In the genomic region with DNA sequence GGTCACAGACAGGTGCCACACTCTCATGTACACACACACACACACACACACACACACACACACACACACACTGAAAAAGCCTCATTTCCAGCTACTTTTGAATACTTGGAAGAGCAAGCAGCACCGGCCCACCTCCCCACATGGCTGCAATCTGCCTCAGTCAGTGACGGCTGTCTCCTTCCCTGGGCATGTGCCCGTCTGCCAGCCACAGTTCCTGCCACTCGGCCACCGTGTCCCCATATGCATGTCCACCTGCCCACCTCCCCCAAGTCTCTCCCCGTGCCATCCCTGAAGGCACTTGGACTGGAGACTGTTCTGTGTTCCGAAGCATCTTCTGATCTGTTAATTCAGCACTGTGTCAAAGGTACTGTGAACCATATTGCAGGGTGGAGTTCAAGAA, we compare ENCODE assay signal across 16 mouse cellular contexts. TPM values are rescaled to one million over a fixed set of nuclear protein-coding genes. Genes with fewer than 3 reads are reported as not detected.
A peak's percentile ranks its signal among the peaks of the same experiment; 100 is the strongest.
DNase-seq lines count a peak whose midpoint lies in the region; ATAC-seq and TF ChIP-seq lines count a peak whose summit lies in the region.
"Had no signal": no experiment of that assay in that cellular context is flagged by ENCODE, and none has a peak within 500 bp of the region (broad histone marks: within the 10 kb centered on the region; RNA-seq: fewer than 3 reads in every experiment).

No protein-coding gene starts in this region.

- TF ChIP-seq CTCF in lung, adult 2 months (IDR thresholded peaks at IDR 0.05; ENCODE audit: insufficient read depth, low read length) = no peak

- H3K4me1 ChIP-seq in forebrain, embryonic 13.5 days = peaks cover 11% of the 10 kb centered on the region
- peaks cover 11% of the 10 kb centered on the region for H3K4me1 ChIP-seq in forebrain, embryonic 12.5 days
- no peaks in the 10 kb centered on the region for H3K4me1 ChIP-seq in lung, adult 2 months (ENCODE audit: control insufficient read depth, insufficient read depth, low read length)

- no peaks in the 10 kb centered on the region for H3K27me3 ChIP-seq in forebrain, embryonic 13.5 days
- no peaks in the 10 kb centered on the region for H3K27me3 ChIP-seq in forebrain, embryonic 12.5 days
- H3K27me3 ChIP-seq: limb, embryonic 15.5 days had no signal

- H3K27ac ChIP-seq in forebrain, embryonic 13.5 days = no peak overlapping the region
- no peak overlapping the region for H3K27ac ChIP-seq in forebrain, embryonic 12.5 days
- H3K27ac ChIP-seq: hindbrain, embryonic 10.5 days; limb, embryonic 15.5 days; macrophage had no signal

- peak; percentile 66 for DNase-seq in left cerebral cortex, postnatal 4 days
- DNase-seq in left cerebral cortex, adult 9 months (ENCODE audit: low spot score in 2 of 2) = no peak
- peak; percentile 48 to 61 for DNase-seq in cerebellum, postnatal 25 days
- no peak for DNase-seq in thymus, postnatal 0 days (ENCODE audit: low spot score)
- DNase-seq in lung, adult 2 months = no peak
- no peak for DNase-seq in ovary, postnatal 36 days (ENCODE audit: low spot score)
- DNase-seq: kidney, adult 11 months; kidney, postnatal 4 days; lung, embryonic 14.5 days; midbrain, embryonic 14.5 days; thymus, adult 18-20 months had no signal

- 0 out of 2 replicates have a peak, but pooled peaks cover 3% of the 10 kb centered on the region for H3K9me3 ChIP-seq in forebrain, embryonic 13.5 days (replicated peaks)
- H3K9me3 ChIP-seq in forebrain, embryonic 12.5 days = peaks cover 4% of the 10 kb centered on the region; the same call in 1 of the 2 replicates
- H3K9me3 ChIP-seq: hindbrain, embryonic 10.5 days; limb, embryonic 15.5 days had no signal

- H3K9ac ChIP-seq in forebrain, embryonic 13.5 days = no peak overlapping the region
- H3K9ac ChIP-seq in forebrain, embryonic 12.5 days = no peak overlapping the region
- H3K9ac ChIP-seq: limb, embryonic 15.5 days; lung, embryonic 14.5 days had no signal

- intact Hi-C loops in left cerebral cortex, postnatal 4 days (cut with DNase I) = loop anchor here (10.0 kb wide), 1 partner anchor 87 kb away; no protein-coding TSS in a partner anchor

- H3K4me2 ChIP-seq in forebrain, embryonic 13.5 days = no peak overlapping the region
- H3K4me2 ChIP-seq in forebrain, embryonic 12.5 days = no peak overlapping the region
- H3K4me2 ChIP-seq: limb, embryonic 15.5 days; lung, embryonic 14.5 days had no signal

- peaks cover 14% of the 10 kb centered on the region; the same call in 1 of the 2 replicates for H3K36me3 ChIP-seq in forebrain, embryonic 13.5 days (ENCODE audit: poor library complexity, severe bottlenecking)
- peaks cover 16% of the 10 kb centered on the region; the same call in 1 of the 2 replicates for H3K36me3 ChIP-seq in forebrain, embryonic 12.5 days (replicated peaks)

- H3K4me3 ChIP-seq in forebrain, embryonic 13.5 days = no peak overlapping the region
- no peak overlapping the region for H3K4me3 ChIP-seq in forebrain, embryonic 12.5 days (replicated peaks)
- no peak overlapping the region for H3K4me3 ChIP-seq in lung, adult 2 months (replicated peaks; ENCODE audit: extremely low read depth, low read depth, low read length)
- H3K4me3 ChIP-seq: hindbrain, embryonic 10.5 days; limb, embryonic 15.5 days had no signal

- 92% methylated on average over 7 of the region's 7 CpGs for WGBS in forebrain, embryonic 13.5 days
- WGBS in forebrain, embryonic 12.5 days = 95% methylated on average over 6 of the region's 7 CpGs
- WGBS in lung, adult 2 months = 90% methylated on average over 7 of the region's 7 CpGs

- TF ChIP-seq POLR2A in lung, adult 2 months (IDR thresholded peaks at IDR 0.05; ENCODE audit: borderline replicate concordance, extremely low read depth, low read depth, low read length) = no peak

- ATAC-seq in forebrain, embryonic 13.5 days = peak; percentile 39; the same call in 1 of the 2 replicates
- ATAC-seq in forebrain, embryonic 12.5 days (ENCODE audit: low FRiP score) = no peak

RNA-seq across cellular contexts. Expression of a gene that starts 9.8 kb away (rescaled TPM):
- polyA plus RNA-seq in forebrain, embryonic 13.5 days (2015; fragmentation: Nextera tagmentation; extraction: Ambion mirVana) = 10.2 and 10.3 TPM in 2 replicates
- 13.0 and 13.2 TPM in 2 replicates for polyA plus RNA-seq in forebrain, embryonic 12.5 days (2016; fragmentation: Nextera tagmentation; extraction: Ambion mirVana)
- 10 to 100 TPM; 29.9 to 30.2 TPM for total RNA-seq in left cerebral cortex, postnatal 4 days (2021)
- polyA plus RNA-seq in thymus, postnatal 0 days (2015; fragmentation: Nextera tagmentation; extraction: Ambion mirVana) = 1.7 and 2.0 TPM in 2 replicates
- polyA plus RNA-seq in lung, adult 2 months (2012; rRNA removed) = 9.1 and 9.6 TPM in 2 replicates

Comparison
In these comparisons a context has a peak if more than half of its experiments do, and no peak if none do; other contexts are left out.
1. DNase-seq: peak in left cerebral cortex, postnatal 4 days (single experiment) and cerebellum, postnatal 25 days (2 of 2); none in left cerebral cortex, adult 9 months (0 of 2), thymus, postnatal 0 days (single experiment), lung, adult 2 months (single experiment) and ovary, postnatal 36 days (single experiment).